Mouse (Mus musculus) left cerebral cortex, adult 8-10 months (tissue): Measurements from ENCODE around the gene Uts2b. TPM values are rescaled to one million over a fixed set of nuclear protein-coding genes. Genes with fewer than 3 reads are reported as not detected.
A peak's percentile ranks its signal among the peaks of the same experiment; 100 is the strongest.

ENCODE experiments used
- DNase-seq, 2 experiments: peaks; one replicate each; pipeline ENCODE4 v3.0.0; 2022; ENCODE audit warnings: low spot score in 2 of 2
- total RNA-seq, 4 experiments: library from RNA; stranded (reverse); gene quantifications; 2 replicates each; pipeline ENCODE4 v1.2.4; 2022

The Uts2b gene
- not detected for total RNA-seq

- no peak for DNase-seq
These were observed at the start of gene Uts2b for GRCm38 (mm10) chr16:27370191-27370590. Gene Uts2b, minus strand, starts transcription at chr16:27370239.

DNA sequence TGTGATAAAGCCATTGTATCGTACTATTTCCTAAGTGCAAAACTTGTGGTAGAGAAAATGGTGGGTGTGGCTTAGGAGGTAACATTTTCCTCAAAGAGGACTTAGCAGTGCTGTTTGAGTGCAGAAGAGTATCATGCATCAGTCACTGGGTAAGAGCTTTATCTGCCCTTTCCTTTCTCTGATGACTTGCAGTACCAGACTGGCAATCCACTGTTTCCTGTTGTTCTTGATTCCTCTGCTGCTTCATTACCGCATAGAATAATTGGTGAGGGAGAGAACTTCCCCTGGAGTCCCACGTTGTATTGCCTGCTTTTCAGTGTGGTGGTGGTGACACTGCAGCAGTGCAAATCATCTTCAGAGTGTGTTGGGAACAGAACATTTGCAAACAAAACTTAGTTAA lies 47.6 kb upstream of the Uts2b start:
- DNase-seq, result no peak

DNA sequence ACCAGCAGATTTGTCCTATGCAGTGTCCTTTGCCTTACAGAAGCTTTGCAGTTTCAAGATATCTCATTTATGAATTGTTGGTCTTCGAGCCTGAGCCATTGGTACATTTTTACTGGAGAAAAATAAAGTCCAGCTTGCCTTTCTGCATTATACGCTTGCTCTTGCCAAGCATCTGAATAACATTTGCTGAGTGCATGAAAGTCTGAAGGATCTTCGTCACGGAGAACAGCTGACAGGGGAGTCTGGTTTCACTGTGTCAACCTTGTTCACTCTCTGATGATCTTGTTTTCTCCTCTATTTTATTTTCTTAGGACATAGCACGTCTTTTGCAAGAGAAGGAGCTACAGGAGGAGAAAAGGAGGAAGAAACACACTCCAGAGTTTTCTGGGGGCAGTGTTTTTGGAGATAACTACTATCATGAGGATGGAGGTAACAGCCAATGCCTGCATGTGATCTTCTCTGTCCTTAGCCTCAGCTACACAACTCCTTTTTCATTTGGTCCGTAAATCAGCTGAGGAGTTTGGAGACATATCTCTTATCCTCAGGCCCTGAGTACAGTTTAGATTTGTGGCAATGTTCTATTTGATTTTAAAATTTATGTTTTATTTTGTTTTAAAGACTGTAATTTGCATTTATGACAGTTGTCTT lies 47.0 kb upstream of the Uts2b start:
- no peak for DNase-seq

- no peak for DNase-seq
These were observed 34.1 kb upstream of the Uts2b start for GRCm38 (mm10) chr16:27404107-27404506.

- DNase-seq, result no peak
These were observed 31.5 kb upstream of the Uts2b start for GRCm38 (mm10) chr16:27401579-27401978.

- no peak for DNase-seq
These were observed 29.7 kb upstream of the Uts2b start for GRCm38 (mm10) chr16:27399719-27400253.

DNA sequence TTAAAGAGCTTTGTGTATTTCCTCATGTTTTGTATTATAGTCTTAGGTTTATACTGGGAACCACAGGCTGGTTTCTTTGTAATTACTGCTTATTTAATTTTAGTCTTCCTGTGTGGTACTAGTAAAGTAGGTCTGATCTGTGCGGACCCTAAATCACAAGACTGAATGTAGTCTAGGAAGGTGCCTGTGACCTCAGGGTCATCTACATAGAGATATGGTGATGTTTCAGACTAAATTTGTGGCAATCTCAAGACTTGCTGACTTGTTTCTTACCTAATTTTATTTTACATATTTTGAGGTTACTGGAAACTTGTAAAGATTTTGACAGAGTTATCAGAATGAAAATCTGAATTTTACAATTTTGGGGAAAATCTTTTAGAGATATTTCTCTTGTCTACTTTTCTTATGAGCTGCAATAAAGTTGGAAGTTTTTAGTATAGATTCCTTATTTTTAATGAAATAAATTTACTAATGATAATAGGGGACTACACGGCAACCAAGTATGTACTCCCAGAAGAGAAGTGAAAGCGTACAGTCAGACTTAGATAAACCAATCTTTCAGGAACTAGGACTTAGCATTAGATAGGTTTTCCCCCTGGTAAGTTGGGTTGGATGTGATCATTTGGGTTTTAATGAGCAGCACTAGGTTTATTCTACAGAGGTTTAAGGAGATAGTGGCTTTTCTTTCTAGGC lies 29.1 kb upstream of the Uts2b start:
- no peak for DNase-seq

DNA sequence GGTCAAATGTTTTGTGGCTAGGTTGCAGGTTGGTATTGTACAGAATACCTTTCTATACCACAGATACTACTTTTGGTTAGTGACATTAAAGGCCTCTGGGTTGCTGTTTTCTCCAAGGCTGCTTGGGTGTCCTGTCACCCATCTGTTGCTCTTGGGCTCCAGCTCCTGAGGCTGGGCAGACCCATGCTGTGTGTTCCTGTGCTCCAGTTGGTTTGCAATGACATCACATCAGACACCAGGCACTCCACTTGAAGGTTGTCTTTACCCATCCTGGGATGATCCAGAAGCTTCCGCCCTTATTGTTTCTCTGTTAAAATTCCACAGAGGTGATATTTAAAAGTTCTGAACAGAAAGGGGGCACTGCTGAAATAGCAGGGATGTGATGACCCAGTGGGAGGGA lies 26.9 kb upstream of the Uts2b start:
- no peak for DNase-seq

- DNase-seq, result no peak
These were observed 25.4 kb upstream of the Uts2b start for GRCm38 (mm10) chr16:27395251-27396037.

- no peak for DNase-seq
These were observed 21.8 kb upstream of the Uts2b start for GRCm38 (mm10) chr16:27391845-27392244.

- DNase-seq, result no peak
These were observed 20.3 kb upstream of the Uts2b start for GRCm38 (mm10) chr16:27390306-27390705.

GRCm38 (mm10) chr16:27389534-27390282 lies 19.7 kb upstream of the Uts2b start:
- no peak for DNase-seq

GRCm38 (mm10) chr16:27388761-27389451 lies 18.9 kb upstream of the Uts2b start, which contains the start of gene Ccdc50:
Gene Ccdc50, plus strand, starts transcription at chr16:27388869.
- DNase-seq, result peak; percentile 67 to 72

DNA sequence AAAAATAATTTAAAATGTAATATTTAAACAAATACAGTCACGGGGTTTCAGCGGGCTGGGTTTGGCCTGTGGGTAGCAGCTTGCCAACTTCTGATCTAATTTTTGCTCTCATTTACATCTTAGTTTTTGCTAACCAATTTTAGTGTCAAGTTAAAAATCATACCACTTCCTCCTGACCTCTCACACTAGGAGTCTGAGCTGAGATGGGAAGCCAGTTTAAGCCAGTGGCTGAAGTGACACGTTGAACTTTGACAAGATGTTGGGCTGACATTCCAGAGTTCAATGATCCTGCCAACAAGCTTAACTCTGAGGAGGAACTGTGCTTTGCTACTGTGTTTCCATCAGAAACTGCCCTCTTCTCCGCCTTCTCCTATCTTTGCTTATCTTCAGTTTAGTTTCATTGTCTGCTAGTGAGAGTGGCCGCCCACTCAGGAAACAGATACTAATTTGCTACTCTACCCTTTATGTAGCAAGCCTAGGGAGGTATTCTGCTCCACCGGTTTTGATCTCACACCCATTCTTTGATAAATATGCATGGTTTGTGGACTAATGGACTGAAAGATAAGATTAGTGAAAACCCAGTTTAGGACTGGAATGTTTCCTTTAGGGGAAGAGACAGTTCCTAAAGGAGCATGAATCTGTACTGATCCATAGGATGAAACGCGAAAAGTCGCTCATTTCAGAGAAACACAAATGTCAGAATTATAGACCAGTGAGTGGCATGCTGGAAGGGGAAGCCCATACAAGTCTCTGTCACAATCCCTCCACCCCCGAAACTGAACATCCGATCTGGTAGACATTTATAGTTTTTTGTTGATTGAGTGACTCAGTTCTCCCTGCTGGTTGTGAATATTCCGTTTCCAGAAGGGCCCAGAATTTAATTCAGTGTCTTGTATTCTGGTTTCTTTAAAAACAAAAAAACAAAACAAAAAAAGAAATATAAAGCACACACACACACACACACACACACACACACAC lies 17.9 kb upstream of the Uts2b start:
- no peak for DNase-seq

GRCm38 (mm10) chr16:27386850-27387407 lies 16.9 kb upstream of the Uts2b start:
- no peak for DNase-seq

GRCm38 (mm10) chr16:27385649-27386048 lies 15.6 kb upstream of the Uts2b start:
- DNase-seq, result no peak

DNA sequence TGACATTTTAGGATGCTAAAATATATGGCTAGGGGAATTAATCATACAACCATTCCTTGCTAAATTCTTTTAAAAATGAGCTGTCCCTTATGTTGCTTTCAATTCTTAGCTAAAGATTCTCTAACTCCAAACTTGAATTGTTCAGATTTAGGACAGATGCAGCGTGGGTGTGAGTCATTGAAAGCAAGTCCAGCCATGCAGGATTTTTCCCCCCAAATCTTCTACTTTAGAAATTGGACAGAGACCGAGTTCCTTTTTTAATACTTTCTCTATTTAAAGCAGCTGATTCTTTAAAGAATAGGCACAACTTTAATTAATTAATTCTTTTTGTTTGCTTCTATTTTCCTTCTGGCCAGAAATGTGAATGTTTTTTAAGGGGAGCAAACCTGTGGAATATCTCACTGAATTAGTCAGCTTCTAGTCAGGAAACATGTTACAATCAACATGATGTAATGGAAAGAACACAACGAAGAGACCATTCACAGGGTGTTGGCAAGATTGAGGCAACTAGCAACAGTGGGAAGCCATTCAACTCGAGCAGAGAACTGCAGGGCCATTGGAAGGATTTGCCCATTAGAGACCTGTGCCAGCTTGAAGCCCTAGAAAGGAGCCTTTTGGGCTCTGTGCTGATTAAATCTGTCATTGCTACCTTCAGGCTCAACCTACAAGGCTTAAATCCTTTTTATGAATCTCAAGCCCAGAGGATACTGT lies 15.0 kb upstream of the Uts2b start:
- DNase-seq, result peak in 1 of 2 experiments; percentile 48

GRCm38 (mm10) chr16:27382217-27382616 lies 12.2 kb upstream of the Uts2b start:
- no peak for DNase-seq
